Mouse (Mus musculus) erythroblast, embryonic 14.5 days (primary cell): ENCODE data around the gene Myoc.

Source experiments
- GATA1 ChIP-seq: IDR thresholded peaks from 2 replicates; pipeline ENCODE4 v1.6.1; 2012; ENCODE audit warnings: low read length, inconsistent platforms, mixed read lengths
- TAL1 ChIP-seq: IDR thresholded peaks from 3 replicates; pipeline ENCODE4 v1.6.1; 2012; ENCODE audit warnings: low read length, inconsistent platforms, mixed read lengths

DNA sequence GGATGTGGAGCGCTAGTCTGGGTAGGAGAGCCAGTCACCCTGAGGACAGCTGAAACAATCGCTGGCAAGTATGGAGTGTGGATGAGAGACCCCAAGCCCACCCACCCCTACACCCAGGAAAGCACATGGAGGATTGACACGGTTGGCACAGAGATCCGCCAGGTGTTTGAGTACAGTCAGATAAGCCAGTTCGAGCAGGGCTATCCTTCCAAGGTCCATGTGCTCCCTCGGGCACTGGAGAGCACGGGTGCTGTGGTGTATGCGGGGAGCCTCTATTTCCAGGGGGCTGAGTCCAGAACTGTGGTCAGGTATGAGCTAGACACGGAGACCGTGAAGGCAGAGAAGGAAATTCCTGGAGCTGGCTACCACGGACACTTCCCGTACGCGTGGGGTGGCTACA, 9.5 kb downstream of the Myoc start:
- TF ChIP-seq GATA1 = no peak
- TF ChIP-seq TAL1 = no peak
